Mouse (Mus musculus): ENCODE data around the gene Serpinb1a. TPM values are rescaled to one million over a fixed set of nuclear protein-coding genes. Genes with fewer than 3 reads are reported as not detected.
A peak's percentile ranks its signal among the peaks of the same experiment; 100 is the strongest.

Gene Serpinb1a
- polyA plus RNA-seq, 1 experiment from 2014 or later: 8.9 TPM

- WGBS: 95% methylated on average over 3 of the region's 3 CpGs
- no peak for ATAC-seq (ENCODE audit: borderline replicate concordance, extremely low read depth, low FRiP score, low TSS enrichment)
- H3K36me3 ChIP-seq: peaks cover 67% of the 10 kb centered on the region
These were observed 31.7 kb downstream of the Serpinb1a start for GRCm38 (mm10) chr13:32819241-32819640.

GRCm38 (mm10) chr13:32807624-32808023 is 43.4 kb downstream of the Serpinb1a start:
- H3K4me2 ChIP-seq: no peak overlapping the region
- no peaks in the 10 kb centered on the region for H3K27me3 ChIP-seq
- ATAC-seq (ENCODE audit: borderline replicate concordance, extremely low read depth, low FRiP score, low TSS enrichment): no peak
- H3K9me3 ChIP-seq: no peaks in the 10 kb centered on the region
- H3K4me3 ChIP-seq: no peak overlapping the region
- no peak overlapping the region for H3K9ac ChIP-seq
- 88% methylated on average over 3 of the region's 3 CpGs for WGBS
- peaks cover 16% of the 10 kb centered on the region for H3K4me1 ChIP-seq
- no peak overlapping the region for H3K27ac ChIP-seq
- H3K36me3 ChIP-seq: peaks cover 33% of the 10 kb centered on the region

More at GRCm38 (mm10) chr13:32819241-32819640, 31.7 kb downstream of the Serpinb1a start:
- Histone ChIP-seq H3K27me3 (no peaks in the 10 kb centered on the region), H3K9ac (no peak overlapping the region), H3K4me1 (no peaks in the 10 kb centered on the region), H3K27ac (no peak overlapping the region), H3K4me3 (no peak overlapping the region), H3K4me2 (no peak overlapping the region), H3K9me3 (no peaks in the 10 kb centered on the region)

GRCm38 (mm10) chr13:32806820-32807219 is 44.2 kb downstream of the Serpinb1a start:
- Histone ChIP-seq H3K9me3 (no peaks in the 10 kb centered on the region), H3K9ac (no peak overlapping the region), H3K27me3 (no peaks in the 10 kb centered on the region), H3K36me3 (peaks cover 30% of the 10 kb centered on the region), H3K4me3 (no peak overlapping the region), H3K27ac (no peak overlapping the region), H3K4me1 (peaks cover 16% of the 10 kb centered on the region), H3K4me2 (no peak overlapping the region)
- ATAC-seq (ENCODE audit: borderline replicate concordance, extremely low read depth, low FRiP score, low TSS enrichment): no peak
- 82% methylated on average over 7 of the region's 7 CpGs for WGBS

- peaks cover 21% of the 10 kb centered on the region for H3K4me1 ChIP-seq
- peak overlapping the region; percentile 83 for H3K4me3 ChIP-seq
- H3K4me2 ChIP-seq: peak overlapping the region; percentile 90
- no peaks in the 10 kb centered on the region for H3K27me3 ChIP-seq
- 73% methylated on average over 4 of the region's 4 CpGs for WGBS
- peaks cover 18% of the 10 kb centered on the region for H3K36me3 ChIP-seq
- no peaks in the 10 kb centered on the region for H3K9me3 ChIP-seq
- no peak overlapping the region for H3K27ac ChIP-seq
- H3K9ac ChIP-seq: peak overlapping the region; percentile 79; the same call in 1 of the 2 replicates
- no peak for ATAC-seq (ENCODE audit: borderline replicate concordance, extremely low read depth, low FRiP score, low TSS enrichment)
These were observed 47.2 kb downstream of the Serpinb1a start for GRCm38 (mm10) chr13:32803701-32804345.

- Histone ChIP-seq H3K27me3 (no peaks in the 10 kb centered on the region), H3K4me2 (peak within 1 kb of the TSS; percentile 90), H3K9me3 (no peaks in the 10 kb centered on the region), H3K4me1 (peaks cover 21% of the 10 kb centered on the region), H3K36me3 (peaks cover 12% of the 10 kb centered on the region), H3K27ac (peak within 1 kb of the TSS; percentile 49), H3K4me3 (peak within 1 kb of the TSS; percentile 83), H3K9ac (peak within 1 kb of the TSS; percentile 79)
- under 1% methylated on average over 95 of the region's 95 CpGs for WGBS
- peak; percentile 63 for ATAC-seq (ENCODE audit: borderline replicate concordance, extremely low read depth, low FRiP score, low TSS enrichment)
These were observed 48.5 kb downstream of the Serpinb1a start, which contains the start of gene D930007J09Rik for GRCm38 (mm10) chr13:32802259-32803081. TSS of gene D930007J09Rik (minus strand) at chr13:32802849.

GRCm38 (mm10) chr13:32801693-32802221 is 49.2 kb downstream of the Serpinb1a start, which contains the start of gene Wrnip1:
TSS of gene Wrnip1 (plus strand) at chr13:32802038.
- Histone ChIP-seq H3K27ac (peak within 1 kb of the TSS; percentile 49), H3K9me3 (no peaks in the 10 kb centered on the region), H3K4me2 (peak within 1 kb of the TSS; percentile 90), H3K9ac (peak within 1 kb of the TSS; percentile 79), H3K27me3 (no peaks in the 10 kb centered on the region), H3K4me3 (peak within 1 kb of the TSS; percentile 83), H3K36me3 (peaks cover 8% of the 10 kb centered on the region), H3K4me1 (peaks cover 21% of the 10 kb centered on the region)
- ATAC-seq (ENCODE audit: borderline replicate concordance, extremely low read depth, low FRiP score, low TSS enrichment): peak; percentile 97
- WGBS: under 1% methylated on average over 43 of the region's 51 CpGs

- Histone ChIP-seq H3K9me3 (no peaks in the 10 kb centered on the region), H3K9ac (no peak overlapping the region), H3K4me2 (peak overlapping the region; percentile 90), H3K27ac (no peak overlapping the region), H3K36me3 (no peaks in the 10 kb centered on the region), H3K4me1 (peaks cover 21% of the 10 kb centered on the region), H3K4me3 (peak overlapping the region; percentile 83; the same call in 1 of the 2 replicates), H3K27me3 (no peaks in the 10 kb centered on the region)
- ATAC-seq (ENCODE audit: borderline replicate concordance, extremely low read depth, low FRiP score, low TSS enrichment): no peak
These were observed 50.1 kb downstream of the Serpinb1a start for GRCm38 (mm10) chr13:32800859-32801258.

- H3K27ac ChIP-seq: no peak overlapping the region
- 41% methylated on average over 2 of the region's 2 CpGs for WGBS
These were observed 51.9 kb downstream of the Serpinb1a start for GRCm38 (mm10) chr13:32799131-32799530.

GRCm38 (mm10) chr13:32797085-32797484 is 53.9 kb downstream of the Serpinb1a start:
- H3K36me3 ChIP-seq: no peaks in the 10 kb centered on the region
- H3K4me3 ChIP-seq: no peak overlapping the region
- H3K27ac ChIP-seq: no peak overlapping the region
- H3K4me2 ChIP-seq: no peak overlapping the region
- 87% methylated on average over 1 of the region's 1 CpGs for WGBS
- no peaks in the 10 kb centered on the region for H3K27me3 ChIP-seq
- H3K9me3 ChIP-seq: no peaks in the 10 kb centered on the region
- no peak overlapping the region for H3K9ac ChIP-seq
- no peak for ATAC-seq (ENCODE audit: borderline replicate concordance, extremely low read depth, low FRiP score, low TSS enrichment)
- H3K4me1 ChIP-seq: peaks cover 5% of the 10 kb centered on the region

More at GRCm38 (mm10) chr13:32799131-32799530, 51.9 kb downstream of the Serpinb1a start:
- H3K36me3 ChIP-seq: no peaks in the 10 kb centered on the region
- H3K9ac ChIP-seq: no peak overlapping the region
- H3K4me3 ChIP-seq: no peak overlapping the region
- no peak overlapping the region for H3K4me2 ChIP-seq
- H3K4me1 ChIP-seq: peaks cover 18% of the 10 kb centered on the region
- H3K9me3 ChIP-seq: no peaks in the 10 kb centered on the region
- H3K27me3 ChIP-seq: no peaks in the 10 kb centered on the region
- no peak for ATAC-seq (ENCODE audit: borderline replicate concordance, extremely low read depth, low FRiP score, low TSS enrichment)

- 82% methylated on average over 5 of the region's 5 CpGs for WGBS
- Histone ChIP-seq H3K4me3 (no peak overlapping the region), H3K36me3 (no peaks in the 10 kb centered on the region), H3K9ac (no peak overlapping the region), H3K9me3 (no peaks in the 10 kb centered on the region), H3K27me3 (no peaks in the 10 kb centered on the region), H3K4me2 (no peak overlapping the region), H3K4me1 (no peaks in the 10 kb centered on the region), H3K27ac (no peak overlapping the region)
- ATAC-seq (ENCODE audit: borderline replicate concordance, extremely low read depth, low FRiP score, low TSS enrichment): no peak
These were observed 55.8 kb downstream of the Serpinb1a start for GRCm38 (mm10) chr13:32795166-32795565.

GRCm38 (mm10) chr13:32794619-32795018 is 56.4 kb downstream of the Serpinb1a start:
- 46% methylated on average over 2 of the region's 2 CpGs for WGBS
- Histone ChIP-seq H3K9ac (no peak overlapping the region), H3K27ac (no peak overlapping the region), H3K4me2 (no peak overlapping the region), H3K4me1 (no peaks in the 10 kb centered on the region), H3K9me3 (no peaks in the 10 kb centered on the region), H3K36me3 (no peaks in the 10 kb centered on the region), H3K27me3 (no peaks in the 10 kb centered on the region), H3K4me3 (no peak overlapping the region)
- no peak for ATAC-seq (ENCODE audit: borderline replicate concordance, extremely low read depth, low FRiP score, low TSS enrichment)

Data from lung, embryonic 15.5 days (tissue).